Mouse (Mus musculus): ENCODE data around the gene Ncdn. TPM values are rescaled to one million over a fixed set of nuclear protein-coding genes. Genes with fewer than 3 reads are reported as not detected.

Ncdn gene
- polyA plus RNA-seq, 3 experiments from 2014 or later: 9.7 to 12.0 (median 10.1) TPM

GRCm38 (mm10) chr4:126707439-126707826 lies 45.8 kb downstream of the Ncdn start:
- no peak for ATAC-seq

GRCm38 (mm10) chr4:126706630-126707438 lies 46.4 kb downstream of the Ncdn start:
- ATAC-seq: no peak

GRCm38 (mm10) chr4:126696908-126697307 lies 56.3 kb downstream of the Ncdn start:
- no peak for ATAC-seq

Other genes starting within 250 kb of the Ncdn start
- gene Ago4, start 220.0 kb downstream of the Ncdn start, polyA plus RNA-seq (2017; shearing (Covaris generic)): under 1 TPM in 2 of 3 experiments, not detected in 1; 0.16 to 0.27 TPM
- 10 to 100 TPM in 1 of 3 experiments, 1 to 10 TPM in 2; 2.4 to 30.1 (median 2.6) TPM for gene Clspn, start 196.5 kb downstream of the Ncdn start, polyA plus RNA-seq (2017; shearing (Covaris generic))
- under 1 TPM; 0.51 to 0.66 (median 0.58) TPM for gene 5730409E04Rik, start 143.6 kb downstream of the Ncdn start, polyA plus RNA-seq (2017; shearing (Covaris generic))
- 100 to 1,000 TPM; 279 to 433 (median 354) TPM for gene Psmb2, start 75.8 kb downstream of the Ncdn start, polyA plus RNA-seq (2017; shearing (Covaris generic))
- gene Tfap2e, start 17.2 kb downstream of the Ncdn start, polyA plus RNA-seq (2017; shearing (Covaris generic)): not detected
- 10 to 100 TPM; 17.0 to 24.0 (median 20.1) TPM for gene AU040320, start 106 bp upstream of the Ncdn start, polyA plus RNA-seq (2017; shearing (Covaris generic))
- 10 to 100 TPM; 12.1 to 22.4 (median 12.6) TPM for gene Zmym4, start 214.7 kb upstream of the Ncdn start, polyA plus RNA-seq (2017; shearing (Covaris generic))